Mouse (Mus musculus) intestine, embryonic 16.5 days (tissue): ENCODE results near the gene Pcmt1. TPM values are rescaled to one million over a fixed set of nuclear protein-coding genes. Genes with fewer than 3 reads are reported as not detected.

ENCODE experiments used
- ATAC-seq: fragments of 200-750 bp; cut with Nextera tagmentation; 2 replicates; pipeline ENCODE4 v1.8.0; 2017; ENCODE audit warnings: moderate TSS enrichment, moderate library complexity
- H3K27ac ChIP-seq: fragments of 300-500 bp; sonication (generic); 2 replicates; pipeline ENCODE4 v1.5.1; 2014; ENCODE audit warnings: mild to moderate bottlenecking, low read length
- H3K27me3 ChIP-seq: fragments of 300-500 bp; sonication (generic); replicated peaks from 2 replicates; pipeline ENCODE4 v1.6.1; 2014; ENCODE audit warnings: low read length, control low read depth, mixed read lengths; ENCODE audit not compliant: control insufficient read depth, insufficient read depth
- H3K36me3 ChIP-seq: fragments of 300-500 bp; sonication (generic); 2 replicates; pipeline ENCODE4 v1.6.1; 2014; ENCODE audit warnings: low read length, control low read depth; ENCODE audit not compliant: control insufficient read depth, insufficient read depth
- H3K4me1 ChIP-seq: fragments of 300-500 bp; sonication (generic); 2 replicates; pipeline ENCODE4 v1.6.1; 2014; ENCODE audit warnings: low read length, control low read depth, mixed read lengths; ENCODE audit not compliant: control insufficient read depth, insufficient read depth
- H3K4me2 ChIP-seq: fragments of 300-500 bp; sonication (generic); 2 replicates; pipeline ENCODE4 v1.6.1; 2014; ENCODE audit warnings: low read depth, low read length, control low read depth
- H3K4me3 ChIP-seq: fragments of 300-500 bp; sonication (generic); 2 replicates; pipeline ENCODE4 v1.5.1; 2014; ENCODE audit warnings: mild to moderate bottlenecking, low read length
- H3K9ac ChIP-seq: fragments of 300-500 bp; sonication (generic); 2 replicates; pipeline ENCODE4 v1.6.1; 2014; ENCODE audit warnings: low read depth, low read length
- H3K9me3 ChIP-seq: fragments of 300-500 bp; sonication (generic); 2 replicates; pipeline ENCODE4 v1.6.1; 2016; ENCODE audit warnings: low read length, control low read depth; ENCODE audit not compliant: control insufficient read depth
- WGBS: fragments of 180-500 bp; shearing (Covaris S2); extraction: QIAGEN DNeasy Blood & Tissue Kit; methylation state at CpG from one replicate; pipeline ENCODE4 v1.1.7; 2014; 5-methylcytosine and 5-hydroxymethylcytosine counted together
- polyA plus RNA-seq: library from polyadenylated mRNA; unstranded; fragments of >200 nt; fragmentation: Nextera tagmentation; extraction: Ambion mirVana; gene quantifications from 2 replicates; pipeline ENCODE4 v1.2.1, GENCODE M21; 2015

Gene Pcmt1
- polyA plus RNA-seq, 1 experiment from 2014 or later: 112 TPM

DNA sequence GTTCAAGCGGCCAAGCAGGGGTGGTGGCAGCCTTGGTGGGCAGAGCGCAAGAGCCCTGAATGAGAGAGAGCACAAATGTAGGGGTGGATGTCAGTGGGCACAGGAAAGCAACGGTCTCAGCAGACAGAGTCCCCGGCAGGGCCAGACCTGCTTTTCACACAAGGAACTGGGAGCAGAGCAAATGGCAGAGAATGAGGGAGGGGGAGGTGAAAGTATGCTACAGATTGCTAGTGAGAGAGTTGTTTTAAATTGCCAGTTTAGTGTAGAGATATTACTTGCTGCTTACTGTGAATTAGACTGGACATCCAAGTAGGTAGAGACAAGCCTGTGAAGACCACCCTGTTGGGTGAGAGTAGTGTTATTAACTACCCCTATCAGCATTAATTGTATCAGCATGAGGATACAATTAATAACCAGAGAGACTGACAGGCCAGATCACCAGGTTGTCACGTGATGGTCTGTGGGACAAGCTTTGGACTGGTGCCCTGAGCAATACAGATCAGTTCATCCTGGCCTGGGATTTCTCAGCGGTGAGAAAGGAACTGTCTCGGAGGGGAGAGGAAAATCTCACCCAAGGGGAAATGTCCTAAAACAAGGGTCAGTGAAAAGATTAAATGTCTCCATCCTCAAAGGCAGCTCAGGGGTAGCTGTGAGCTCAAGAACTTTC lies 97.9 kb downstream of the Pcmt1 start:
- Histone ChIP-seq H3K9ac (no peak overlapping the region), H3K27ac (no peak overlapping the region), H3K4me1 (no peaks in the 10 kb centered on the region), H3K27me3 (0 out of 2 replicates have a peak, but pooled peaks cover 3% of the 10 kb centered on the region), H3K36me3 (no peaks in the 10 kb centered on the region), H3K9me3 (no peaks in the 10 kb centered on the region), H3K4me2 (no peak overlapping the region), H3K4me3 (no peak overlapping the region)
- no peak for ATAC-seq
- 36% methylated on average over 7 of the region's 7 CpGs for WGBS

DNA sequence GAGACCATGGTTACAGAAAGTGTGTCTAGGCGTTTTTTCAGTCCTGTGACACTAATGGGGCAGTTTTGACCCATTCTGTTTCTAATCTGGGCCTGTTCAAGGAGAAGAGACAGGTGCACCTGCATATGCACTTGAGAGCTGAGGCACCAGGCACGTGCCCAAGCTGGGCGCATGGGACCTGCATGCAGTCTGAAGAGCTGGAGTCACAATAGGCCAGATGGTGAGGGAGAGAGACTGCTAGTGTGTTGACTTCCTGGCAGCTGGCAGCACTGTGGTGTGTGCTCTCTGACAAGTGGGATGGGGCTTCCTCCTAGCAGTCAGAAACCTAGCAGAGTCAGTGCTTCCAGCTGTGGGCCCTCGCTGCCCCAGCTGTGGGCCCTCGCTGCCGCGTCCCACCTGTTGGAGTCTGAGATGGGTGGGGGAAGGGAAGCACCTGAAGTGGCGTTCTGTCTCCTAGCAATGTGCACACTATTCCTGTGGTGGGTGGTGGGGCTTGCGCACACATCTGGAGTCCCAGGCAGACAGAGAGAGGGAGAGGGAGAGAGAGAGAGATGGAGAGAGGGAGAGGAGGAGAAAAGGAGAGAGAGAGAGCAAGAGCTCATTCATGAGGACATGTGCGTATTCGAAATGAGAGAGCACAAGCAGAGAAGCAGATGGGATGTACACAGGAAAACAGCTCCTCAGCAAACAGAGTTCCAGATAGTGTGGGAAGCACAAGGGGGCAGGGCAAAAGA lies 98.6 kb downstream of the Pcmt1 start:
- 25% methylated on average over 11 of the region's 11 CpGs for WGBS
- Histone ChIP-seq H3K4me1 (no peaks in the 10 kb centered on the region), H3K4me2 (no peak overlapping the region), H3K27ac (no peak overlapping the region), H3K36me3 (no peaks in the 10 kb centered on the region), H3K9me3 (no peaks in the 10 kb centered on the region), H3K27me3 (0 out of 2 replicates have a peak, but pooled peaks cover 3% of the 10 kb centered on the region), H3K4me3 (no peak overlapping the region), H3K9ac (no peak overlapping the region)
- ATAC-seq: 0 out of 2 replicates have a peak, but pooled peaks have one; percentile 42

DNA sequence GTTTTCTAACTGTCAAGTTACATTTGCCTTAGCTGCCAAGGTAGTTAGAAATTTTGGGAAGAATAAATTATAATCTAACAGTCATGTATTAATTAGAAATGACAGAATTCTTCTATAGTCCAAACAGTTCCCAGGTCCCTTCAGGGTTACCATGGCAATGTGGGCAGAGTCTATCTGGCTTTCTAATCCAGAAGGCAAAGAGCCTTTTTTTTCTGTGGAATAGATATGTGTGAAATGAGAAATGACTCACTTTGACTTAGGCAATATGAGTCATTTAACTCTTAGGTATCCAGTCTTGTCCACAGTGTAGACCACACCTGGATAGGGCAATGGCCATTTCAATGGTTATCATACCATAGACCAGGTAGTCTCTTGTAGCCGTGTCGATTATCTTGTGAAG lies 99.5 kb downstream of the Pcmt1 start:
- Histone ChIP-seq H3K4me2 (no peak overlapping the region), H3K9ac (no peak overlapping the region), H3K27me3 (0 out of 2 replicates have a peak, but pooled peaks cover 3% of the 10 kb centered on the region), H3K4me1 (no peaks in the 10 kb centered on the region), H3K36me3 (no peaks in the 10 kb centered on the region), H3K9me3 (no peaks in the 10 kb centered on the region), H3K4me3 (no peak overlapping the region), H3K27ac (no peak overlapping the region)
- 80% methylated on average over 2 of the region's 2 CpGs for WGBS
- ATAC-seq: no peak

Other genes starting within 250 kb of the Pcmt1 start
- gene Ulbp1, start 207.5 kb downstream of the Pcmt1 start, polyA plus RNA-seq: 3.0 and 3.3 TPM in 2 replicates
- gene Lrp11, start 91.3 kb downstream of the Pcmt1 start, polyA plus RNA-seq: 3.1 and 3.7 TPM in 2 replicates
- 36.9 and 39.5 TPM in 2 replicates for gene Nup43, start 13.6 kb downstream of the Pcmt1 start, polyA plus RNA-seq
- 5.7 and 7.3 TPM in 2 replicates for gene Lats1, start 78 bp upstream of the Pcmt1 start, polyA plus RNA-seq
- 54.2 and 60.4 TPM in 2 replicates for gene Katna1, start 44.9 kb upstream of the Pcmt1 start, polyA plus RNA-seq
- gene Ginm1, start 111.7 kb upstream of the Pcmt1 start, polyA plus RNA-seq: 70.3 and 71.2 TPM in 2 replicates
- gene Ppil4, start 111.8 kb upstream of the Pcmt1 start, polyA plus RNA-seq: 24.9 and 28.1 TPM in 2 replicates
- 0.67 and 0.78 TPM in 2 replicates for gene Zc3h12d, start 151.3 kb upstream of the Pcmt1 start, polyA plus RNA-seq